Mouse (Mus musculus) limb, embryonic 14.5 days (tissue): ENCODE results near the gene Naa20. TPM values are rescaled to one million over a fixed set of nuclear protein-coding genes. Genes with fewer than 3 reads are reported as not detected.

Experiments
- ATAC-seq: fragments of 200-750 bp; cut with Nextera tagmentation; 2 replicates; pipeline ENCODE4 v1.8.0; 2017; ENCODE audit warnings: low read depth, moderate number of reproducible peaks, moderate TSS enrichment; ENCODE audit not compliant: low FRiP score
- DNase-seq: peaks from one replicate; pipeline ENCODE4 v3.0.0-alpha.2; 2015; ENCODE audit warnings: low spot score
- H3K27ac ChIP-seq: fragments of 300-500 bp; sonication (generic); replicated peaks from 2 replicates; pipeline ENCODE4 v1.5.1; 2014; ENCODE audit warnings: low read depth, mild to moderate bottlenecking, low read length, moderate library complexity, mixed read lengths
- H3K27me3 ChIP-seq: fragments of 300-500 bp; sonication (generic); 2 replicates; pipeline ENCODE4 v1.6.1; 2014; ENCODE audit warnings: low read length, mixed read lengths; ENCODE audit not compliant: control insufficient read depth, insufficient read depth
- H3K36me3 ChIP-seq: fragments of 300-500 bp; sonication (generic); 2 replicates; pipeline ENCODE4 v1.6.1; 2014; ENCODE audit warnings: mild to moderate bottlenecking, low read length, moderate library complexity, mixed read lengths; ENCODE audit not compliant: control insufficient read depth, insufficient read depth
- H3K4me1 ChIP-seq: fragments of 300-500 bp; sonication (generic); 2 replicates; pipeline ENCODE4 v1.6.1; 2014; ENCODE audit warnings: antibody characterized with exemption, low read length, mixed read lengths; ENCODE audit not compliant: control insufficient read depth, insufficient read depth
- H3K4me2 ChIP-seq: fragments of 300-500 bp; sonication (generic); replicated peaks from 2 replicates; pipeline ENCODE4 v1.6.1; 2014; ENCODE audit warnings: low read depth, mild to moderate bottlenecking, low read length, moderate library complexity; ENCODE audit not compliant: severe bottlenecking
- H3K4me3 ChIP-seq: fragments of 300-500 bp; sonication (generic); replicated peaks from 2 replicates; pipeline ENCODE4 v1.5.1; 2014; ENCODE audit warnings: low read length
- H3K9ac ChIP-seq: fragments of 300-500 bp; sonication (generic); 2 replicates; pipeline ENCODE4 v1.6.1; 2014; ENCODE audit warnings: mild to moderate bottlenecking, low read depth, low read length, moderate library complexity; ENCODE audit not compliant: severe bottlenecking
- H3K9me3 ChIP-seq: fragments of 300-500 bp; sonication (generic); 2 replicates; pipeline ENCODE4 v1.6.1; 2016; ENCODE audit warnings: low read length; ENCODE audit not compliant: control insufficient read depth
- POLR2A ChIP-seq: fragments of 200-500 bp; IDR thresholded peaks from 2 replicates; pipeline ENCODE4 v1.8.0; 2012; ENCODE audit warnings: inconsistent platforms, mild to moderate bottlenecking, moderate library complexity, borderline replicate concordance; ENCODE audit not compliant: insufficient read depth, insufficient read length; ENCODE audit errors: extremely low read depth
- WGBS: fragments of 180-500 bp; shearing (Covaris S2); extraction: QIAGEN DNeasy Blood & Tissue Kit; methylation state at CpG from one replicate; pipeline ENCODE4 v1.1.7; 2014; 5-methylcytosine and 5-hydroxymethylcytosine counted together
- polyA plus RNA-seq, 2 experiments: library from polyadenylated mRNA; depleted of rRNA in 1 of 2; stranded (reverse) in 1 of 2; unstranded in 1 of 2; fragments of >200 nt; fragmentation: Nextera tagmentation in 1 of 2; extraction: Ambion mirVana in 1 of 2; gene quantifications; 2 replicates each; pipeline versions ENCODE4 v1.2.1 to v1.2.3; 2012 to 2014

Gene Naa20
- polyA plus RNA-seq, 2 experiments = 103 to 186 TPM

DNA sequence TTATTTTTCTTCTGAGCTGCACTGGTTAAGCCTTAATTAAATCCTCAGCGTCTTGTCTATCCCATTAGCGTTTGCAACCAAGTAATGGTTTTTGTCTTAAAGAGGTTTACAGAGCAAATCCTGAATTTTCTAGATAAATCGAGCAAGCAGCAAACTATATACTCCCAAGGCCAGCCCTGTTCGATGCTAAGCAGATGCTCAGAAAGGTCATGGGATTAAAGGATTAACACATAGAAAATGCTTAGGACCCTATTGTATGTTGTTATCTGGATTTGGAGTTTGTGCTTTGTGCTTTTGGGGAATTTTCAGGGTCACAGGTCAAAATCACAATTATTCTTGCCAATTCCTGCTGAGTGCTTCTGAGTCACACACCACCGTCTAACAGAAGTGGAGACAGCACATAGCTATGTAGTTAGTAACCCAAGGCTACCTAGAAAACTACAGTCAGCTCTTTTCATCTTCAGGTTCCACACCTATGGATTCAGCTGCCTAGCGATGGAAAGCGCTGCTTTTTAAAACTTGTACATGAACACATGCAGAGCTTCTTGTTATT, 46.6 kb downstream of the Naa20 start:
- peaks cover under 1% of the 10 kb centered on the region; the same call in 1 of the 2 replicates for H3K4me1 ChIP-seq
- H3K27ac ChIP-seq = no peak overlapping the region
- ATAC-seq = no peak
- no peak overlapping the region for H3K9ac ChIP-seq
- TF ChIP-seq POLR2A = no peak
- H3K27me3 ChIP-seq = no peaks in the 10 kb centered on the region
- no peaks in the 10 kb centered on the region for H3K9me3 ChIP-seq
- no peaks in the 10 kb centered on the region for H3K36me3 ChIP-seq
- no peak for DNase-seq
- H3K4me2 ChIP-seq = no peak overlapping the region
- WGBS = 75% methylated on average over 7 of the region's 7 CpGs
- H3K4me3 ChIP-seq = no peak overlapping the region

- Histone ChIP-seq H3K27ac (no peak overlapping the region), H3K4me1 (no peaks in the 10 kb centered on the region), H3K27me3 (no peaks in the 10 kb centered on the region), H3K9ac (no peak overlapping the region), H3K9me3 (no peaks in the 10 kb centered on the region), H3K36me3 (no peaks in the 10 kb centered on the region), H3K4me2 (no peak overlapping the region), H3K4me3 (no peak overlapping the region)
- 50% methylated on average over 11 of the region's 11 CpGs for WGBS
- TF ChIP-seq POLR2A = no peak
- DNase-seq (no peak), ATAC-seq (no peak)
These were observed 47.7 kb downstream of the Naa20 start for GRCm38 (mm10) chr2:145949475-145950068.

- Histone ChIP-seq H3K4me1 (no peaks in the 10 kb centered on the region), H3K36me3 (no peaks in the 10 kb centered on the region), H3K9me3 (no peaks in the 10 kb centered on the region), H3K27me3 (no peaks in the 10 kb centered on the region), H3K4me3 (no peak overlapping the region), H3K4me2 (no peak overlapping the region), H3K9ac (no peak overlapping the region), H3K27ac (no peak overlapping the region)
- 14% methylated on average over 10 of the region's 10 CpGs for WGBS
- ATAC-seq = no peak
- DNase-seq = no peak
- no peak for TF ChIP-seq POLR2A
These were observed 48.3 kb downstream of the Naa20 start for GRCm38 (mm10) chr2:145950239-145950638.

- no peak overlapping the region for H3K27ac ChIP-seq
- no peak overlapping the region for H3K4me2 ChIP-seq
- no peak overlapping the region for H3K9ac ChIP-seq
- no peak for TF ChIP-seq POLR2A
- no peaks in the 10 kb centered on the region for H3K9me3 ChIP-seq
- 75% methylated on average over 5 of the region's 5 CpGs for whole genome bisulfite sequencing
- H3K4me1 ChIP-seq = no peaks in the 10 kb centered on the region
- no peak for DNase-seq
- no peak overlapping the region for H3K4me3 ChIP-seq
- H3K36me3 ChIP-seq = no peaks in the 10 kb centered on the region
- no peak for ATAC-seq
- no peaks in the 10 kb centered on the region for H3K27me3 ChIP-seq
These were observed 50.8 kb downstream of the Naa20 start for GRCm38 (mm10) chr2:145952726-145953125.

DNA sequence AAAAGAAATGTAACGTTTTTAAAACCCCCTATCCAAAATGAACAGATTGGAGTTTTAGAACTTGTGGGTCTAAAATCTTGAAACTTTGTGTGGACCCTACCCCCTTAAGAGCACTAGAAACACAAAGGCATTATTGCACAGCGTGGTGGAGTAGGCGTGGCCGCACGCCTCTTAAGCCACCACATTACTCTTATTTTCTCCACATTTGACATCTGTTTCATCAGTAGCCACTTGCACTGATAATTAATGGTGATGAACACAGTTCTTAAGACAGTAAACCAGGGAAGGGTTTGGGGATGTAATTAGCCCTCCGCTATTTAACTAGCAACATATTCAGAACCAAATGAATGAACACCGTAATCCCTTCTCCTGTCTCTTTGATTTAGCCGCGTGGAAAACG, 53.9 kb downstream of the Naa20 start:
- Histone ChIP-seq H3K9me3 (no peaks in the 10 kb centered on the region), H3K27ac (no peak overlapping the region), H3K9ac (no peak overlapping the region), H3K4me3 (no peak overlapping the region), H3K36me3 (no peaks in the 10 kb centered on the region), H3K27me3 (no peaks in the 10 kb centered on the region), H3K4me1 (no peaks in the 10 kb centered on the region), H3K4me2 (no peak overlapping the region)
- no peak for TF ChIP-seq POLR2A
- DNase-seq (no peak), ATAC-seq (no peak)
- WGBS = 69% methylated on average over 10 of the region's 10 CpGs
